24 mouse cellular contexts compared by ENCODE assay signal in the genomic region with DNA sequence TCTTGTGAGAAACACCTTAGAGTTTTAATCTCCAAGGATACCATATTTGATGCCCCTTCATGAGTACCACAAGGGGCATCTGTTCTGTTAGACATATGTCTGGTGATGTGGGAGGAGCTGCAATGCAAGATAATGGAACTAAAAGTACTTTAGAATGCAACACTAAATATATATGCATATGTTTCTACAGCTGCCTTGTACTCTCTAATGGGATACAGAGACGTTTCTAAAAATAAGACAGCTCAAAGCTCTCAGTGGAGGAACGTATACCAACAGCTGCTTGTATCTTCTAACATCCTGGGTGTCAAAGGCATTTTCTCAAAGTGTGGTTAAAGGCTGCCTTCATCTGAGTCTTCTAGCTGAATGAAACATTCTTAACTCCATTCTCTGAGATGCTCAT.
DNase-seq lines count a peak whose midpoint lies in the region; ATAC-seq and TF ChIP-seq lines count a peak whose summit lies in the region.
"Had no signal": no experiment of that assay in that cellular context is flagged by ENCODE, and none has a peak within 500 bp of the region (broad histone marks: within the 10 kb centered on the region; RNA-seq: fewer than 3 reads in every experiment).

No protein-coding gene starts in this region.

- no peak overlapping the region for H3K27ac ChIP-seq in forebrain, embryonic 15.5 days (replicated peaks)
- H3K27ac ChIP-seq: embryonic facial prominence, embryonic 12.5 days; embryonic facial prominence, embryonic 15.5 days; forebrain, embryonic 10.5 days; forebrain, embryonic 12.5 days had no signal

- 51% methylated on average over 2 of the region's 2 CpGs for WGBS in forebrain, embryonic 15.5 days

- no peaks in the 10 kb centered on the region for H3K27me3 ChIP-seq in forebrain, embryonic 15.5 days
- H3K27me3 ChIP-seq: embryonic facial prominence, embryonic 12.5 days; embryonic facial prominence, embryonic 15.5 days; forebrain, embryonic 12.5 days had no signal

- no peak overlapping the region for H3K9ac ChIP-seq in forebrain, embryonic 15.5 days (replicated peaks)
- H3K9ac ChIP-seq: embryonic facial prominence, embryonic 12.5 days; embryonic facial prominence, embryonic 15.5 days; forebrain, embryonic 12.5 days; forebrain, postnatal 0 days had no signal

- no peak for DNase-seq in frontal cortex, postnatal 25 days (ENCODE audit: low spot score in 2 of 2)
- peak; percentile 19 for DNase-seq in thymus, postnatal 0 days (ENCODE audit: low spot score)
- DNase-seq in thymus, postnatal 25 days: no peak
- peak; percentile 7 for DNase-seq in brain, embryonic 14.5 days (ENCODE audit: low read depth)
- DNase-seq in heart, postnatal 4 days: no peak
- DNase-seq: adrenal gland, adult 2 months; adrenal gland, postnatal 10 days; adrenal gland, postnatal 25 days; cerebellum, adult 11 months; cerebellum, adult 18-20 months; cerebellum, adult 8-10 months; cerebellum, adult 9-11 months; cerebellum, postnatal 14 days; cerebellum, postnatal 36 days; embryo, embryonic 11 days; forebrain, postnatal 0 days had no signal

- H3K36me3 ChIP-seq in forebrain, embryonic 15.5 days: no peaks in the 10 kb centered on the region
- H3K36me3 ChIP-seq: embryonic facial prominence, embryonic 12.5 days; embryonic facial prominence, embryonic 15.5 days; forebrain, embryonic 10.5 days; forebrain, embryonic 12.5 days had no signal

- no peak overlapping the region for H3K4me2 ChIP-seq in forebrain, embryonic 15.5 days (replicated peaks)
- H3K4me2 ChIP-seq: embryonic facial prominence, embryonic 12.5 days; embryonic facial prominence, embryonic 15.5 days; forebrain, embryonic 12.5 days had no signal

- no peak overlapping the region for H3K4me3 ChIP-seq in forebrain, embryonic 15.5 days
- H3K4me3 ChIP-seq: embryonic facial prominence, embryonic 12.5 days; embryonic facial prominence, embryonic 15.5 days; erythroblast, embryonic 14.5 days; forebrain, embryonic 10.5 days; forebrain, embryonic 12.5 days had no signal

- TF ChIP-seq POLR2A in brain, embryonic 14.5 days (IDR thresholded peaks at IDR 0.05; ENCODE audit: borderline replicate concordance, extremely low read depth, insufficient read depth, insufficient read length, poor library complexity, severe bottlenecking): no peak

- ATAC-seq in frontal cortex, adult (ENCODE audit: low TSS enrichment): peak; percentile 93
- ATAC-seq in forebrain, embryonic 15.5 days (replicated peaks): no peak
- ATAC-seq: forebrain, embryonic 14.5 days; forebrain, postnatal 0 days had no signal

- TF ChIP-seq CTCF in brain, embryonic 14.5 days (IDR thresholded peaks at IDR 0.05; ENCODE audit: borderline replicate concordance, extremely low read depth, insufficient read depth, insufficient read length): no peak

- no peaks in the 10 kb centered on the region for H3K4me1 ChIP-seq in forebrain, embryonic 15.5 days
- H3K4me1 ChIP-seq: embryonic facial prominence, embryonic 12.5 days; embryonic facial prominence, embryonic 15.5 days; forebrain, embryonic 10.5 days; forebrain, embryonic 12.5 days had no signal

- no peaks in the 10 kb centered on the region for H3K9me3 ChIP-seq in forebrain, embryonic 15.5 days
- H3K9me3 ChIP-seq: embryonic facial prominence, embryonic 12.5 days; embryonic facial prominence, embryonic 15.5 days; forebrain, embryonic 10.5 days; forebrain, embryonic 12.5 days had no signal

Comparison
In these comparisons a context has a peak if more than half of its experiments do, and no peak if none do; other contexts are left out.
1. DNase-seq: peak in thymus, postnatal 0 days (single experiment) and brain, embryonic 14.5 days (single experiment); none in frontal cortex, postnatal 25 days (0 of 2), thymus, postnatal 25 days (single experiment) and heart, postnatal 4 days (single experiment).